Mouse (Mus musculus) left cerebral cortex, adult 18-20 months (tissue): ENCODE data around the gene Cfap221. TPM values are rescaled to one million over a fixed set of nuclear protein-coding genes. Genes with fewer than 3 reads are reported as not detected.

Source experiments
- DNase-seq, 2 experiments: peaks; one replicate each; pipeline ENCODE4 v3.0.0; 2021 to 2022; ENCODE audit warnings: low spot score in 2 of 2, mixed read lengths in 1 of 2
- total RNA-seq, 2 experiments: library from RNA; stranded (reverse); gene quantifications; 2 replicates each; pipeline ENCODE4 v1.2.3; 2021

The Cfap221 gene
- total RNA-seq, 2 experiments from 2014 or later = 0.70 TPM; not detected in 1

GRCm38 (mm10) chr1:119907206-119907748 is 89.8 kb downstream of the Cfap221 start:
- DNase-seq = no peak

GRCm38 (mm10) chr1:119903231-119903620 is 93.8 kb downstream of the Cfap221 start:
- DNase-seq = no peak

GRCm38 (mm10) chr1:119902551-119903230 is 94.3 kb downstream of the Cfap221 start:
- no peak for DNase-seq

DNA sequence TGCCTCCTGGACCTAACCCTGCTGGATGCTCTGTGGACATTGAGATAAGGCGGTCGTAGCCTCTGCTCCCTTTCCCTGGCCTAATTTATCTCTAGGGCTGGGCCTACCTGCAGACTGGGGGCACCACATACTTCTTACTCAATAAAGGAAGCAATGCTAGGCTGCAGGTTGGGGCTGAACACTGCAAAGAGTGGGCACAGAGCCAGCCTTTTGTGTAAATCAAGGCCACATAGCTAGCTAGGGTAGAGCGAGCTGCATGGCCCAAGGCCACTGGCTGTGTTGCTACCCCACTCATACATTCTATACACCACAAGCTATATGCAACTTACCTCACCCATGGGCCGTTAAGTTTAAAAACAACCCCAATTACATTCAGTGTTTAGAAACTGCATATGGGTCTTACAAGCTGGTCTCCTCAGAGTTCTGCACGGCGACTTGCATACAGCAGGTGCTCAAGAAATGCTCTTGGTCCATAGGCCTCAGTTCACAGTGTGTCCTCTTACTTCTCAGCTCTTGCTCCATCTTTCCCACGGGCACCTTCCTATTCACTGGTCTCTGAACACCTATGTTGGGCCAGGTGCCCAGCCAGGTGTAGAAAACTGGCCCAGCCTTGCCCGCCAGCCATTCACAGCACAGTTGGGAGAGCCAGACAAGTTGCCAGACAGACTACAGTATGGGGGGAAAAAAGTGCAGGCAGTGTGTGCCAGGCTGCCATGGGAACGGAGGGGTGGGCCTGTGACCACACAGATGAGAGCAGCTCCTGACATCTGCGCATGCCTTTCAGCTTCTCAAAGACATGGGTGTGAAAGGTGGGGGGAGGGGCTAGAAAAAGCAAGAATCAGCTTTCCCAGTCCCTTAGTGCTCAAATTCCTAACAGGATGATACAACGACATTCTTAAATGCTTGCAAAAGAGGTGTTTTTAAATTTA is 97.6 kb downstream of the Cfap221 start:
- DNase-seq = peak; percentile 30 to 46

- peak in 1 of 2 experiments; percentile 58 for DNase-seq
Observed at GRCm38 (mm10) chr1:119894936-119895335, 102.1 kb downstream of the Cfap221 start.

- no peak for DNase-seq
Observed at GRCm38 (mm10) chr1:119893600-119893999, 103.4 kb downstream of the Cfap221 start.

- DNase-seq = no peak
Observed at GRCm38 (mm10) chr1:119892933-119893332, 104.1 kb downstream of the Cfap221 start.

DNA sequence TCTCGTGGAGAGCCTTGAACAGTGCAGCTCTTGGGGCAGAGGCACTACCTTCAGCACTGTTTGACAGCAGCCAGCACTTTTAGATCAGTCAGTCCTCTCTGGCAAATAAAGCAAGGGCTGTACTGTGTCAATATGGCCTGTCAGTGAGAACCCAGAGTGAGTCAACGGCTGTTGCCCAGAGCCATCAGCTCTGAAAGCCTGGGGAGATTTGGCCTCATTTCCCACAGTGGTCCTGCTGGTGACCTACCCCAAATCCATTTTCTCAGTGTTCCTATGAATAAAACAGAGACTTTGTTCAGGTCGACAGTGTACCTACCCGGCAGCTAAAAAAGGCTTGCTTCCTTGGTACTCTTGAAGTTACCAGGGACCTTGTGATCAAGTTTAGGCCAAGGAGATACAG is 105.2 kb downstream of the Cfap221 start:
- DNase-seq = no peak

DNA sequence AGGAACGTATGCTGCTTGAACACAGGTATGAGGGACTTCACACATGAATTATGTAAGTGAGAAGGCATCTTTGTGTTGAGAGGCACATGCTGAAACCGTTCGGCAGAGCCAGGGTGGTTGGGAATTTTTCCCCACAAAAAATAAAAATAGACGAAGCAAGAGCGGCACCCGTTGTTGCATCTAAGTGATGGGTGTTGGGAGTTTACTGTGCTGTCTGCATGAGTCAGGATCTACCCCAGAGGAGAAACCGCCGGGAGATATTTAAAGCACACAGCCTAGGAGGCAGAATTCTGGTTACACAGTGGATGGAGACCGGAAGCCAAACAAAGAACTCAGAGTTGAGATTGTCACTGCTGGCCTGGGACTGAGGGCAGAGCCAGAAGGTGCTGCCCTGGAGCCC is 105.9 kb downstream of the Cfap221 start:
- DNase-seq = peak; percentile 37 to 65

- DNase-seq = no peak
Observed at GRCm38 (mm10) chr1:119889347-119889746, 107.7 kb downstream of the Cfap221 start.

- DNase-seq = no peak
Observed at GRCm38 (mm10) chr1:119886320-119886719, 110.7 kb downstream of the Cfap221 start.

DNA sequence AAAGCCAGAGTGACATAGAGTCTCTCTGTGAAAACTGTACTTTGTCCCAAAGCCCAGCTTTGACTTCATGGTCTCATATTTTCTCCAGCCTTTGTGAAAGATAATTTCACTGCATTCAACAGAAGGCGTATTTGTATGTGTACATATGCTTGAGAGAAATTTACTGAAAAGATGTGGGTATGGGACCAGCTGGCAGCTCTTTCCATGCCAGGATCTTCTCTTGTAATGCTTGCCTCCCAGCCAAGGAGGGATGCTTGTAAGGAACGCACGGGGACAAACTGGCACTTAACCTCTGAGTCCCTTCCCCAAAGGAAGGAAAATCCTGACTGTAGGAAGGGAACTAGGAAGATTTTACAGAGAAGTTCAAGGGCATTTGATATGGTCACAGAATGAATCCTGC is 112.8 kb downstream of the Cfap221 start:
- peak in 1 of 2 experiments; percentile 54 for DNase-seq

DNA sequence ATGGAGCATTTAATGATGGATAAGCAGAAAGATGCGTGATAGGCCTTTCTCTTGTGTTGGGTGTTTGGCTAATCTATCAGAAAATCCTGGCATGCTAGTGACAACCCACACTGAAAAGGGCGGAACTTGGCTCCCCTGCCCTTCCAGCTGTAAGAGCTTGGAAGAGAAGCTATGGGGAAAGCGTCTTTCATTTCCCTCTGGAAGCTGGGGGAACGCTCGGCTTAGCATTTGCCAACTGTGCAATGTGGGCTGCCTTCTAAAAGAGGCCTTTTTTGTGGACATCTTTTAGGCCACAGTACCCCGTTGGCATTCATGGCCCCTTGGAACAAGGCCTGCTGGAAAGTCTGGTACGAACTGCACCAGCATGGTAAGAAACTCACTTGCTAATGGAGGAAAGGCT is 118.1 kb downstream of the Cfap221 start:
- peak in 1 of 2 experiments; percentile 46 for DNase-seq

- DNase-seq = no peak
Observed at GRCm38 (mm10) chr1:119877469-119877868, 119.6 kb downstream of the Cfap221 start.

Other genes with a start within 250 kb of the Cfap221 start
- gene Ptpn4, start 159.6 kb downstream of the Cfap221 start, total RNA-seq = 10 to 100 TPM; 89.8 to 94.1 TPM
- 10 to 100 TPM in 1 of 2 experiments, 1 to 10 TPM in 1; 8.2 to 10.0 TPM for gene Tmem177, start 84.0 kb downstream of the Cfap221 start, total RNA-seq
- gene Sctr, start 9.7 kb upstream of the Cfap221 start, total RNA-seq = under 1 TPM in 1 of 2 experiments, not detected in 1; 0.42 TPM
- gene Tmem37, start 76.8 kb upstream of the Cfap221 start, total RNA-seq = 1 to 10 TPM in 1 of 2 experiments, under 1 TPM in 1; 0.94 to 2.0 TPM
- 100 to 1,000 TPM; 254 to 257 TPM for gene Dbi, start 123.8 kb upstream of the Cfap221 start, total RNA-seq
- 1 to 10 TPM; 5.3 to 5.6 TPM for gene 3110009E18Rik, start 124.0 kb upstream of the Cfap221 start, total RNA-seq